Mouse (Mus musculus) ES-E14 (cell line): ENCODE measurements around the gene Ube2q1.

Source experiments
- CHD2 ChIP-seq: IDR thresholded peaks from 2 replicates; pipeline ENCODE4 v1.6.1; 2014; ENCODE audit warnings: mild to moderate bottlenecking, low read depth, low read length, inconsistent platforms
- HCFC1 ChIP-seq: IDR thresholded peaks from 2 replicates; pipeline ENCODE4 v1.6.1; 2012; ENCODE audit warnings: low read length, inconsistent platforms, borderline replicate concordance; ENCODE audit not compliant: insufficient read depth
- MAFK ChIP-seq: IDR thresholded peaks from 2 replicates; pipeline ENCODE4 v1.6.1; 2014; ENCODE audit warnings: mild to moderate bottlenecking, low read depth, low read length, inconsistent platforms; ENCODE audit not compliant: insufficient read depth
- ZC3H11A ChIP-seq: IDR thresholded peaks from 2 replicates; pipeline ENCODE4 v1.6.1; 2012; ENCODE audit warnings: low read depth, mild to moderate bottlenecking, inconsistent platforms, low read length, borderline replicate concordance
- ZNF384 ChIP-seq: IDR thresholded peaks from 2 replicates; pipeline ENCODE4 v1.6.1; 2012; ENCODE audit warnings: low read depth, low read length, inconsistent platforms

DNA sequence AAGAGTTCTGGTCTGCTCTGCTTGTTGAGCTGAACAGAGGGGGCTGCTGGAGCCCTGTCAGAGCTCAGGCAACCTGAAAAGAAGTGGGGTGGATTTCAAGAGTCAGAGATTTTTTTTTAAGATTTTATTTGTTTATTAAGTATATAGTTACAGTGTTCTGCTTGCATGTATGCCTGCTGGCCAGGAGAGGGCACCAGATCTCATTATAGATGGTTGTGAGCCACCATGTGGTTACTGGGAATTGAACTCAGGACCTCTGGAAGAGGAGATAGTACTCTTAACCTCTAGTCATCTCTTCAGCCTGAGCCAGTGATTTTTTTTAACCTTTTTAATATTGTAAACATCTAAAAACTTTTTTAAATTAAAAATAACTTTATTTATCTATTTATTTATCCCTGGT lies 37.4 kb downstream of the Ube2q1 start:
- TF ChIP-seq ZC3H11A (no peak), ZNF384 (no peak), CHD2 (no peak), MAFK (no peak), HCFC1 (no peak)
